17 mouse cellular contexts compared by ENCODE assay signal in the genomic region with DNA sequence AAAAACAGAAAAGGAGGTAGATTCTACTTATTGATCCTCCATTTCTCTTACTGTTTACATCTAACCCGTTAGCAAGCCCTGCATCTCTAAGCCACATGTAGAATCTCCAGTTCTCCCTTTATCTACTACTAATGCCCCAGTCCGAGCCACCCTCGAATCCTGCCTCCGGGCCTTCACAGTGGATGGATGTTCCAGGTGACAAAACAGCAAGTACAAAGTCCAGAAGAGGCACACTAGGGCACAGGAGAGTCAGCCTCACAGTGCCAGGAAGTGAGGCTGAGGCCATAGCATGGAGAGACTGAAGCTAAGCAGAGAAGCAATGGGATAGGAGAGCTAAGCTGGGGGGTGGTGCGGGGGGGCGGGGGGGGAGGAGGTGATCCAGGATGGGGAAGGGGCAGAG. TPM values are rescaled to one million over a fixed set of nuclear protein-coding genes. Genes with fewer than 3 reads are reported as not detected.
A peak's percentile ranks its signal among the peaks of the same experiment; 100 is the strongest.
DNase-seq lines count a peak whose midpoint lies in the region; TF ChIP-seq lines count a peak whose summit lies in the region.
"Had no signal": no experiment of that assay in that cellular context is flagged by ENCODE, and none has a peak within 500 bp of the region (broad histone marks: within the 10 kb centered on the region; RNA-seq: fewer than 3 reads in every experiment).

No protein-coding gene starts in this region.

- H3K79me2 ChIP-seq in heart, adult 2 months (replicated peaks; ENCODE audit: control insufficient read depth, insufficient read depth, low read length), result no peaks in the 10 kb centered on the region

- intact Hi-C loops in heart, adult 2 months (cut with DNase I), result no loop called here
- intact Hi-C loops in heart, postnatal 25 days (cut with DNase I), result no loop called here

- no peak for TF ChIP-seq EP300 in heart, adult 2 months (IDR thresholded peaks at IDR 0.05; ENCODE audit: insufficient read depth, low read depth, low read length)

- H3K27ac ChIP-seq in heart, adult 2 months, result 0 out of 2 replicates have a peak overlapping the region, but pooled peaks have one; percentile 20
- peak overlapping the region; percentile 74 for H3K27ac ChIP-seq in bone marrow macrophage, adult 2 months (ENCODE audit: insufficient read depth, low read depth, low read length)
- H3K27ac ChIP-seq in kidney, adult 2 months (ENCODE audit: insufficient read depth, low read depth, low read length), result peak overlapping the region; percentile 78
- H3K27ac ChIP-seq: embryonic facial prominence, embryonic 15.5 days; forebrain, embryonic 13.5 days; hindbrain, embryonic 15.5 days; liver, embryonic 15.5 days; neural tube, embryonic 12.5 days had no signal

- H3K4me1 ChIP-seq in heart, adult 2 months (ENCODE audit: control insufficient read depth, insufficient read depth, low read length), result peaks cover 9% of the 10 kb centered on the region
- peaks cover 54% of the 10 kb centered on the region for H3K4me1 ChIP-seq in bone marrow macrophage, adult 2 months (ENCODE audit: control insufficient read depth, insufficient read depth, low read length)
- H3K4me1 ChIP-seq in kidney, adult 2 months (ENCODE audit: control insufficient read depth, insufficient read depth, low read length), result peaks cover 26% of the 10 kb centered on the region

- no peaks in the 10 kb centered on the region for H3K27me3 ChIP-seq in heart, adult 2 months (ENCODE audit: control insufficient read depth, insufficient read depth, low read length)
- H3K27me3 ChIP-seq in kidney, adult 2 months (replicated peaks; ENCODE audit: control insufficient read depth, insufficient read depth, low read length), result no peaks in the 10 kb centered on the region
- H3K27me3 ChIP-seq: embryonic facial prominence, embryonic 15.5 days; hindbrain, embryonic 15.5 days had no signal

- H3K9ac ChIP-seq in heart, adult 2 months (ENCODE audit: low read depth, low read length), result no peak overlapping the region
- H3K9ac ChIP-seq: embryonic facial prominence, embryonic 15.5 days; forebrain, embryonic 13.5 days; hindbrain, embryonic 15.5 days; liver, embryonic 15.5 days; neural tube, embryonic 12.5 days had no signal

- H3K36me3 ChIP-seq in heart, adult 2 months (ENCODE audit: control insufficient read depth, insufficient read depth, low read length), result no peaks in the 10 kb centered on the region
- H3K36me3 ChIP-seq in kidney, adult 2 months (ENCODE audit: control insufficient read depth, insufficient read depth, low read length), result no peaks in the 10 kb centered on the region
- H3K36me3 ChIP-seq: embryonic facial prominence, embryonic 15.5 days; hindbrain, embryonic 15.5 days; liver, embryonic 15.5 days; neural tube, embryonic 12.5 days had no signal

- H3K4me3 ChIP-seq in heart, adult 2 months, result no peak overlapping the region
- no peak overlapping the region for H3K4me3 ChIP-seq in bone marrow macrophage, adult 2 months (ENCODE audit: insufficient read depth, low read length)
- no peak overlapping the region for H3K4me3 ChIP-seq in kidney, adult 2 months (ENCODE audit: insufficient read depth, low read depth, low read length)
- H3K4me3 ChIP-seq: embryonic facial prominence, embryonic 15.5 days; forebrain, embryonic 13.5 days; hindbrain, embryonic 15.5 days; liver, embryonic 15.5 days; neural tube, embryonic 12.5 days had no signal

- TF ChIP-seq CTCF in heart, adult 2 months (IDR thresholded peaks at IDR 0.05), result no peak
- no peak for TF ChIP-seq CTCF in bone marrow macrophage, adult 2 months (IDR thresholded peaks at IDR 0.05; ENCODE audit: low read depth, low read length)
- no peak for TF ChIP-seq CTCF in kidney, adult 2 months (conservative IDR thresholded peaks at IDR 0.05; ENCODE audit: insufficient read depth, insufficient read length, low read depth, low read length)

- no peak for TF ChIP-seq POLR2A in heart, adult 2 months (IDR thresholded peaks at IDR 0.05; ENCODE audit: insufficient read depth, low read depth, low read length)
- no peak for TF ChIP-seq POLR2A in bone marrow macrophage, adult 2 months (IDR thresholded peaks at IDR 0.05; ENCODE audit: borderline replicate concordance, low read depth, low read length)
- no peak for TF ChIP-seq POLR2A in kidney, adult 2 months (IDR thresholded peaks at IDR 0.05; ENCODE audit: low read depth, low read length)

- WGBS in heart, adult 2 months, result 77% methylated on average over 6 of the region's 6 CpGs
- 61% methylated on average over 6 of the region's 6 CpGs for WGBS in kidney, adult 2 months

- DNase-seq in heart, adult 2 months, result no peak
- DNase-seq in heart, postnatal 25 days (ENCODE audit: low spot score), result no peak
- DNase-seq in kidney, adult 2 months, result peak; percentile 90
- peak; percentile 68 to 87 for DNase-seq in kidney, postnatal 25 days
- no peak for DNase-seq in embryo, embryonic 11 days
- DNase-seq in cerebellum, adult 18-20 months, result no peak
- no peak for DNase-seq in right cerebral cortex, postnatal 25 days
- DNase-seq: adrenal gland, postnatal 10 days; cerebellum, adult 2 months; layer of hippocampus, postnatal 36 days; left cerebral cortex, postnatal 4 days had no signal

RNA-seq across cellular contexts. Expression of gene Tnfsf12, which starts 2.8 kb away (rescaled TPM):
- total RNA-seq in heart, adult 2 months (2021), result 10 to 100 TPM; 18.4 to 21.9 TPM
- 29.2 and 32.0 TPM in 2 replicates for polyA plus RNA-seq in heart, adult 2 months (2012; rRNA removed)
- 10 to 100 TPM; 14.5 to 16.4 TPM for total RNA-seq in heart, postnatal 25 days (2021)
- polyA plus RNA-seq in bone marrow macrophage, adult 2 months (2012; ENCODE audit: insufficient read depth, insufficient read length, missing spikeins), result 97.6 and 101 TPM in 2 replicates
- polyA plus RNA-seq in kidney, adult 2 months (2012; rRNA removed), result 55.5 and 65.1 TPM in 2 replicates

RNA-seq across cellular contexts. Expression of gene Tnfsfm13, which starts 3.0 kb away (rescaled TPM):
- total RNA-seq in heart, adult 2 months (2021), result 1 to 10 TPM; 2.8 to 3.2 TPM
- polyA plus RNA-seq in heart, adult 2 months (2012; rRNA removed), result 3.7 and 4.7 TPM in 2 replicates
- total RNA-seq in heart, postnatal 25 days (2021), result 1 to 10 TPM; 3.2 to 4.5 TPM
- polyA plus RNA-seq in bone marrow macrophage, adult 2 months (2012; ENCODE audit: insufficient read depth, insufficient read length, missing spikeins), result 43.9 and 59.4 TPM in 2 replicates
- polyA plus RNA-seq in kidney, adult 2 months (2012; rRNA removed), result 11.0 and 11.6 TPM in 2 replicates

RNA-seq across cellular contexts. Expression of gene Tnfsf13, which starts 7.3 kb away (rescaled TPM):
- 1 to 10 TPM; 1.4 to 3.2 TPM for total RNA-seq in heart, adult 2 months (2021)
- 2.9 and 4.0 TPM in 2 replicates for polyA plus RNA-seq in heart, adult 2 months (2012; rRNA removed)
- total RNA-seq in heart, postnatal 25 days (2021), result 1 to 10 TPM; 1.6 to 2.1 TPM
- polyA plus RNA-seq in bone marrow macrophage, adult 2 months (2012; ENCODE audit: insufficient read depth, insufficient read length, missing spikeins), result 20.8 and 23.9 TPM in 2 replicates
- 3.8 and 4.1 TPM in 2 replicates for polyA plus RNA-seq in kidney, adult 2 months (2012; rRNA removed)

RNA-seq across cellular contexts. Expression of gene Senp3, which starts 11.0 kb away (rescaled TPM):
- total RNA-seq in heart, adult 2 months (2021), result 10 to 100 TPM; 31.1 to 33.2 TPM
- 35.1 and 51.8 TPM in 2 replicates for polyA plus RNA-seq in heart, adult 2 months (2012; rRNA removed)
- 10 to 100 TPM; 31.7 to 33.5 TPM for total RNA-seq in heart, postnatal 25 days (2021)
- 120 and 131 TPM in 2 replicates for polyA plus RNA-seq in bone marrow macrophage, adult 2 months (2012; ENCODE audit: insufficient read depth, insufficient read length, missing spikeins)
- polyA plus RNA-seq in kidney, adult 2 months (2012; rRNA removed), result 41.8 and 43.5 TPM in 2 replicates

RNA-seq across cellular contexts. Expression of gene Eif4a1, which starts 20.6 kb away (rescaled TPM):
- 100 to 1,000 TPM; 173 to 198 TPM for total RNA-seq in heart, adult 2 months (2021)
- polyA plus RNA-seq in heart, adult 2 months (2012; rRNA removed), result 147 and 250 TPM in 2 replicates
- 100 to 1,000 TPM; 201 to 206 TPM for total RNA-seq in heart, postnatal 25 days (2021)
- 303 and 319 TPM in 2 replicates for polyA plus RNA-seq in bone marrow macrophage, adult 2 months (2012; ENCODE audit: insufficient read depth, insufficient read length, missing spikeins)
- polyA plus RNA-seq in kidney, adult 2 months (2012; rRNA removed), result 200 and 244 TPM in 2 replicates

Comparison
In these comparisons a context has a peak if more than half of its experiments do, and no peak if none do; other contexts are left out.
1. DNase-seq: peak in kidney, adult 2 months (single experiment) and kidney, postnatal 25 days (2 of 2); none in heart, adult 2 months (0 of 2), heart, postnatal 25 days (single experiment), embryo, embryonic 11 days (single experiment), cerebellum, adult 18-20 months (0 of 2) and right cerebral cortex, postnatal 25 days (single experiment).
2. H3K27ac ChIP-seq: peak in every context shown above with its lines; median percentile 78 in kidney, adult 2 months; 74 in bone marrow macrophage, adult 2 months; 20 in heart, adult 2 months.